Mouse (Mus musculus) 3134 (cell line): ENCODE results near the gene Lrrc25.

Experiments
- DNase-seq: peaks from one replicate; pipeline ENCODE4 v3.0.0-alpha.2; 2011; ENCODE audit warnings: low spot score; ENCODE audit not compliant: insufficient read length; ENCODE audit errors: extremely low read depth

Gene Lrrc25

GRCm38 (mm10) chr8:70646369-70646768 is 30.4 kb downstream of the Lrrc25 start:
- no peak for DNase-seq

- no peak for DNase-seq
These were observed 30.8 kb downstream of the Lrrc25 start for GRCm38 (mm10) chr8:70646775-70647174.

- DNase-seq: no peak
These were observed 31.6 kb downstream of the Lrrc25 start for GRCm38 (mm10) chr8:70647343-70648163.

GRCm38 (mm10) chr8:70648164-70648442 is 32.1 kb downstream of the Lrrc25 start:
- no peak for DNase-seq

- no peak for DNase-seq
These were observed 33.0 kb downstream of the Lrrc25 start for GRCm38 (mm10) chr8:70648921-70649320.

GRCm38 (mm10) chr8:70649324-70649723 is 33.4 kb downstream of the Lrrc25 start:
- no peak for DNase-seq

- no peak for DNase-seq
These were observed 34.4 kb downstream of the Lrrc25 start for GRCm38 (mm10) chr8:70650351-70650750.

GRCm38 (mm10) chr8:70653226-70653625 is 37.3 kb downstream of the Lrrc25 start:
- no peak for DNase-seq

GRCm38 (mm10) chr8:70654121-70654520 is 38.2 kb downstream of the Lrrc25 start:
- no peak for DNase-seq

GRCm38 (mm10) chr8:70655469-70655868 is 39.5 kb downstream of the Lrrc25 start:
- DNase-seq: no peak

- DNase-seq: no peak
These were observed 40.3 kb downstream of the Lrrc25 start for GRCm38 (mm10) chr8:70656193-70656790.

- no peak for DNase-seq
These were observed 41.3 kb downstream of the Lrrc25 start for GRCm38 (mm10) chr8:70657214-70657613.

GRCm38 (mm10) chr8:70657739-70658138 is 41.8 kb downstream of the Lrrc25 start:
- no peak for DNase-seq

GRCm38 (mm10) chr8:70658897-70659603 is 43.1 kb downstream of the Lrrc25 start:
- no peak for DNase-seq

GRCm38 (mm10) chr8:70659604-70660272 is 43.8 kb downstream of the Lrrc25 start:
- peak; percentile 86 for DNase-seq

- DNase-seq: no peak
These were observed 44.3 kb downstream of the Lrrc25 start, which contains the start of gene Pgpep1 for GRCm38 (mm10) chr8:70660273-70660725. Gene Pgpep1, minus strand, starts transcription at chr8:70660388.

- DNase-seq: peak; percentile 58
These were observed 47.7 kb downstream of the Lrrc25 start for GRCm38 (mm10) chr8:70663691-70664090.

GRCm38 (mm10) chr8:70664631-70665030 is 48.7 kb downstream of the Lrrc25 start:
- DNase-seq: no peak

GRCm38 (mm10) chr8:70665599-70665998 is 49.6 kb downstream of the Lrrc25 start:
- no peak for DNase-seq

GRCm38 (mm10) chr8:70667071-70667470 is 51.1 kb downstream of the Lrrc25 start:
- DNase-seq: peak; percentile 81
